Mouse (Mus musculus) CH12.LX (cell line): ENCODE results near the gene Banf1.
A peak's percentile ranks its signal among the peaks of the same experiment; 100 is the strongest.
"Not testable (repeated sequence)": the region's sequence is repeated elsewhere in the genome, so short reads cannot be mapped to it uniquely, and the experiment has no call there.

Experiments used
- CTCF ChIP-seq, 2 experiments: IDR thresholded peaks in 1 of 2; conservative IDR thresholded peaks in 1 of 2; 2 replicates each; pipeline ENCODE4 v1.5.1; 2011 to 2012; ENCODE audit warnings: low read depth in 2 of 2, low read length in 2 of 2, improper control_type of control experiment in 1 of 2, inconsistent platforms in 1 of 2, mild to moderate bottlenecking in 1 of 2, moderate library complexity in 1 of 2
- HCFC1 ChIP-seq: IDR thresholded peaks from 2 replicates; pipeline ENCODE4 v1.6.1; 2012; ENCODE audit warnings: low read depth, mild to moderate bottlenecking, inconsistent platforms, low read length, improper control_type of control experiment
- KAT2A ChIP-seq: IDR thresholded peaks from 2 replicates; pipeline ENCODE4 v1.6.1; 2012; ENCODE audit warnings: low read length, improper control_type of control experiment, inconsistent platforms; ENCODE audit not compliant: insufficient replicate concordance
- MAFK ChIP-seq: IDR thresholded peaks from 2 replicates; pipeline ENCODE4 v1.6.1; 2011; ENCODE audit warnings: low read length, improper control_type of control experiment; ENCODE audit not compliant: insufficient replicate concordance
- MEF2A ChIP-seq: IDR thresholded peaks from 2 replicates; pipeline ENCODE4 v1.6.1; 2014; ENCODE audit warnings: low read depth, mild to moderate bottlenecking, inconsistent platforms, low read length, improper control_type of control experiment, borderline replicate concordance
- MXI1 ChIP-seq: IDR thresholded peaks from 2 replicates; pipeline ENCODE4 v1.6.1; 2011; ENCODE audit warnings: mild to moderate bottlenecking, low read depth, low read length, improper control_type of control experiment
- POLR2A ChIP-seq: IDR thresholded peaks from 2 replicates; pipeline ENCODE4 v1.6.1; 2011; ENCODE audit warnings: low read depth, mild to moderate bottlenecking, improper control_type of control experiment, low read length
- USF1 ChIP-seq: IDR thresholded peaks from 2 replicates; pipeline ENCODE4 v1.6.1; 2014; ENCODE audit warnings: low read depth, mild to moderate bottlenecking, inconsistent platforms, low read length, improper control_type of control experiment

GRCm38 (mm10) chr19:5406531-5407126, 39.7 kb upstream of the Banf1 start:
- TF ChIP-seq MXI1, POLR2A, HCFC1, MAFK, USF1, KAT2A, MEF2A: not testable (repeated sequence)
- TF ChIP-seq CTCF (conservative IDR thresholded peaks at IDR 0.05 in 1 of 2, IDR thresholded peaks at IDR 0.05 in 1 of 2; ENCODE audit: low read depth in 2 of 2, low read length in 2 of 2): peak in 1 of 2 experiments; percentile 24; a peak in 1 of 4 replicates
